ENCODE assay signal across 8 mouse cellular contexts in genomic region chr3:116007941-116008440, GRCm38 (mm10). TPM values are rescaled to one million over a fixed set of nuclear protein-coding genes. Genes with fewer than 3 reads are reported as not detected.
A peak's percentile ranks its signal among the peaks of the same experiment; 100 is the strongest.
DNase-seq lines count a peak whose midpoint lies in the region; ATAC-seq and TF ChIP-seq lines count a peak whose summit lies in the region.

No protein-coding gene starts in this region.

- ATAC-seq in Patski: peak; percentile 79
- peak; percentile 79 for ATAC-seq in hindbrain, embryonic 11.5 days (ENCODE audit: low FRiP score)

- peak overlapping the region; percentile 79 for H3K27ac ChIP-seq in hindbrain, embryonic 11.5 days (ENCODE audit: low read depth, low read length)

- peak overlapping the region; percentile 92 for H3K4me2 ChIP-seq in hindbrain, embryonic 11.5 days (replicated peaks; ENCODE audit: low read depth, low read length)

- CTCF ChIA-PET in Patski (lab: Charles Lee): interaction anchor here (1.2 to 2.6 kb wide), 2 partner anchors 15 to 26 kb away, joined by 3 to 10 read pairs; no protein-coding TSS in a partner anchor

- H3K36me3 ChIP-seq in hindbrain, embryonic 11.5 days (ENCODE audit: control insufficient read depth, insufficient read depth, low read length): no peaks in the 10 kb centered on the region

- peak overlapping the region; percentile 91 for H3K4me3 ChIP-seq in hindbrain, embryonic 11.5 days (ENCODE audit: low read depth, low read length)

- DNase-seq in Patski (ENCODE audit: low read depth, low spot score): peak; percentile 62
- DNase-seq in cerebellum, postnatal 10 days: peak; percentile 90 to 92
- peak; percentile 78 to 80 for DNase-seq in frontal cortex, postnatal 10 days (ENCODE audit: low spot score in 2 of 2)
- peak; percentile 78 for DNase-seq in hindbrain, embryonic 11.5 days (ENCODE audit: low spot score)
- DNase-seq in layer of hippocampus, postnatal 14 days (ENCODE audit: low spot score in 2 of 2): peak; percentile 82 to 85
- DNase-seq in lung, postnatal 10 days: peak; percentile 87
- peak; percentile 34 for DNase-seq in retina, adult 2 months (ENCODE audit: low read depth, low spot score)
- DNase-seq in thymus, postnatal 4 days: peak; percentile 60

- H3K9ac ChIP-seq in hindbrain, embryonic 11.5 days (ENCODE audit: low read depth, low read length): peak overlapping the region; percentile 88

- H3K27me3 ChIP-seq in Patski: no peaks in the 10 kb centered on the region
- no peaks in the 10 kb centered on the region for H3K27me3 ChIP-seq in hindbrain, embryonic 11.5 days (ENCODE audit: control insufficient read depth, insufficient read depth, low read length)

- WGBS in hindbrain, embryonic 11.5 days: under 1% methylated on average over 12 of the region's 12 CpGs

- no peaks in the 10 kb centered on the region for H3K9me3 ChIP-seq in hindbrain, embryonic 11.5 days (ENCODE audit: control insufficient read depth, low read length)

- in situ Hi-C loops in Patski (cut with MboI; ENCODE audit: low pct_unique_long_range_greater_than_20kb): no loop called here

- TF ChIP-seq CTCF in Patski (IDR thresholded peaks at IDR 0.05): no peak

- H3K4me1 ChIP-seq in hindbrain, embryonic 11.5 days (replicated peaks; ENCODE audit: control insufficient read depth, insufficient read depth, low read length): no peaks in the 10 kb centered on the region

- POLR2A ChIA-PET in Patski (lab: Charles Lee): no interaction called here

RNA-seq across cellular contexts. Expression of gene Extl2, which starts 0.7 kb away (rescaled TPM):
- 43.8 TPM for polyA plus RNA-seq in Patski (2021)
- polyA plus RNA-seq in hindbrain, embryonic 11.5 days (2014; fragmentation: Nextera tagmentation; extraction: Ambion mirVana): 28.7 and 31.0 TPM in 2 replicates
- total RNA-seq in layer of hippocampus, postnatal 14 days (2021): 10 to 100 TPM; 64.1 to 65.2 TPM

RNA-seq across cellular contexts. Expression of gene Slc30a7, which starts 0.8 kb away (rescaled TPM):
- 37.9 TPM for polyA plus RNA-seq in Patski (2021)
- polyA plus RNA-seq in hindbrain, embryonic 11.5 days (2014; fragmentation: Nextera tagmentation; extraction: Ambion mirVana): 29.3 and 31.2 TPM in 2 replicates
- total RNA-seq in layer of hippocampus, postnatal 14 days (2021): 10 to 100 TPM; 22.8 to 27.0 TPM

Comparison
In these comparisons a context has a peak if more than half of its experiments do, and no peak if none do; other contexts are left out.
1. Peak in every context shown above with its lines: DNase-seq, ATAC-seq, H3K4me3 ChIP-seq and H3K27ac ChIP-seq.
2. DNase-seq: peak in every context shown above with its lines; median percentile 91 in cerebellum, postnatal 10 days; 87 in lung, postnatal 10 days; 84 in layer of hippocampus, postnatal 14 days; 79 in frontal cortex, postnatal 10 days; 78 in hindbrain, embryonic 11.5 days; 62 in Patski; 60 in thymus, postnatal 4 days; 34 in retina, adult 2 months.